Mouse (Mus musculus) bone marrow, adult 2 months (tissue): Measurements from ENCODE around the gene Sf1.

ENCODE experiments used
- CTCF ChIP-seq: fragments of 200-500 bp; IDR thresholded peaks from 2 replicates; pipeline ENCODE4 v1.5.1; 2011; ENCODE audit warnings: low read length, control low read depth; ENCODE audit not compliant: control insufficient read depth, insufficient read depth
- POLR2A ChIP-seq: fragments of 200-500 bp; IDR thresholded peaks from 2 replicates; pipeline ENCODE4 v1.6.1; 2011; ENCODE audit warnings: low read depth, mild to moderate bottlenecking, control low read depth, low read length, borderline replicate concordance; ENCODE audit not compliant: control insufficient read depth

DNA sequence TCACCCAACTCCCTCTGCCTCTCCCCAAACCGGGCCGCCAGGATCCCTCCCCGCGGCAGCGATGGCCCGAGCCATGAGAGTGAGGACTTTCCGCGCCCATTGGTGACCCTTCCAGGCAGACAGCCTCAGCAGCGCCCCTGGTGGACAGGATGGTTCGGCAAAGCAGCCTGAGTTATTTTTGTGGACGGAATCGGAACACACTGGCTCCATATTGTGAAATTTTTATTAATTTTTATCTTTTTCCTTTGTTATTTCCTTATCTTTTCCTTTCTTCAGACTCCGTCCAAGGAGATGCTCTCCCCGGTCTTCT is 12.7 kb downstream of the Sf1 start:
- TF ChIP-seq CTCF (peak; percentile 60; the same call in 1 of the 2 replicates), POLR2A (no peak)
